Mouse (Mus musculus) liver, embryonic 14.5 days (tissue): ENCODE results near the gene Serpine2. TPM values are rescaled to one million over a fixed set of nuclear protein-coding genes. Genes with fewer than 3 reads are reported as not detected.
A peak's percentile ranks its signal among the peaks of the same experiment; 100 is the strongest.

Experiments used
- ATAC-seq: fragments of 200-750 bp; cut with Nextera tagmentation; 2 replicates; pipeline ENCODE4 v1.8.0; 2017; ENCODE audit warnings: moderate number of reproducible peaks, mild to moderate bottlenecking, moderate library complexity; ENCODE audit not compliant: insufficient read depth
- DNase-seq, 3 experiments: peaks; one replicate each; pipeline ENCODE4 v3.0.0-alpha.2; 2012 to 2013; ENCODE audit warnings: low read depth in 3 of 3, low spot score in 3 of 3
- H3K27ac ChIP-seq: fragments of 300-500 bp; sonication (generic); 2 replicates; pipeline ENCODE4 v1.5.1; 2014; ENCODE audit warnings: moderate library complexity, mild to moderate bottlenecking, control low read depth, inconsistent platforms
- H3K27me3 ChIP-seq: fragments of 300-500 bp; sonication (generic); 2 replicates; pipeline ENCODE4 v1.6.1; 2014; ENCODE audit warnings: mild to moderate bottlenecking, low read length, moderate library complexity; ENCODE audit not compliant: control insufficient read depth, insufficient read depth
- H3K36me3 ChIP-seq: fragments of 300-500 bp; sonication (generic); replicated peaks from 2 replicates; pipeline ENCODE4 v1.6.1; 2014; ENCODE audit warnings: low read depth; ENCODE audit not compliant: control insufficient read depth, insufficient read depth
- H3K4me1 ChIP-seq, 2 experiments: fragments of 200-500 bp in 1 of 2; fragments of 300-500 bp in 1 of 2; sonication (generic) in 1 of 2; replicated peaks; 2 replicates each; pipeline ENCODE4 v1.6.1; 2012 to 2014; ENCODE audit warnings: antibody characterized with exemption in 1 of 2, inconsistent platforms in 1 of 2, low read length in 1 of 2; ENCODE audit not compliant: control insufficient read depth in 2 of 2, insufficient read depth in 2 of 2
- H3K4me2 ChIP-seq: fragments of 300-500 bp; sonication (generic); 2 replicates; pipeline ENCODE4 v1.6.1; 2014; ENCODE audit warnings: low read depth, mild to moderate bottlenecking, control low read depth, moderate library complexity
- H3K4me3 ChIP-seq, 2 experiments: fragments of 200-500 bp in 1 of 2; fragments of 300-500 bp in 1 of 2; sonication (generic) in 1 of 2; 2 replicates each; pipeline ENCODE4 v1.5.1; 2012 to 2014; ENCODE audit warnings: low read depth in 2 of 2, low read length in 2 of 2, mild to moderate bottlenecking in 2 of 2, control low read depth in 1 of 2, inconsistent platforms in 1 of 2, moderate library complexity in 1 of 2; ENCODE audit not compliant: insufficient read depth in 1 of 2
- H3K9ac ChIP-seq: fragments of 300-500 bp; sonication (generic); replicated peaks from 2 replicates; pipeline ENCODE4 v1.6.1; 2014; ENCODE audit warnings: mild to moderate bottlenecking, control low read depth, moderate library complexity
- H3K9me3 ChIP-seq: fragments of 300-500 bp; sonication (generic); 2 replicates; pipeline ENCODE4 v1.6.1; 2016; ENCODE audit warnings: low read length, mixed read lengths; ENCODE audit not compliant: control insufficient read depth
- CTCF ChIP-seq: IDR thresholded peaks from 2 replicates; pipeline ENCODE4 v1.5.1; 2016; ENCODE audit warnings: antibody characterized with exemption, low read depth, control low read depth
- EP300 ChIP-seq: IDR thresholded peaks from 2 replicates; pipeline ENCODE4 v1.6.1; 2016; ENCODE audit warnings: antibody characterized with exemption, low read depth
- WGBS: fragments of 180-500 bp; shearing (Covaris S2); extraction: QIAGEN DNeasy Blood & Tissue Kit; methylation state at CpG from one replicate; pipeline ENCODE4 v1.1.7; 2014; ENCODE audit not compliant: insufficient replicate concordance; 5-methylcytosine and 5-hydroxymethylcytosine counted together
- polyA plus RNA-seq, 2 experiments: library from polyadenylated mRNA; depleted of rRNA in 1 of 2; stranded (reverse) in 1 of 2; unstranded in 1 of 2; fragments of >200 nt; fragmentation: Nextera tagmentation in 1 of 2; extraction: Ambion mirVana in 1 of 2; gene quantifications; 2 replicates each; pipeline versions ENCODE4 v1.2.1 to v1.2.3; 2012 to 2014

Gene Serpine2
- polyA plus RNA-seq, 2 experiments: 2.9 to 5.9 TPM

GRCm38 (mm10) chr1:79874741-79875140 lies 13.8 kb upstream of the Serpine2 start:
- ATAC-seq (no peak), DNase-seq (no peak)
- no peaks in the 10 kb centered on the region for H3K9me3 ChIP-seq
- H3K27ac ChIP-seq: no peak overlapping the region
- no peak overlapping the region for H3K9ac ChIP-seq
- H3K4me1 ChIP-seq: no peaks in the 10 kb centered on the region
- no peaks in the 10 kb centered on the region for H3K36me3 ChIP-seq
- TF ChIP-seq EP300 (no peak), CTCF (no peak)
- H3K4me2 ChIP-seq: no peak overlapping the region
- H3K4me3 ChIP-seq: no peak overlapping the region
- WGBS: 43% methylated on average over 3 of the region's 3 CpGs
- H3K27me3 ChIP-seq: no peaks in the 10 kb centered on the region

GRCm38 (mm10) chr1:79860411-79861039 lies 455 bp downstream of the Serpine2 start:
- H3K36me3 ChIP-seq: no peaks in the 10 kb centered on the region
- H3K4me1 ChIP-seq: peaks cover 0 to 2% of the 10 kb centered on the region in 2 experiments; a peak in 1 of 4 replicates
- ATAC-seq (no peak), DNase-seq (no peak)
- no peak overlapping the region for H3K27ac ChIP-seq
- no peak overlapping the region for H3K9ac ChIP-seq
- no peak overlapping the region for H3K4me2 ChIP-seq
- H3K27me3 ChIP-seq: peaks cover 27% of the 10 kb centered on the region
- no peak overlapping the region for H3K4me3 ChIP-seq
- WGBS: 36% methylated on average over 12 of the region's 12 CpGs
- no peaks in the 10 kb centered on the region for H3K9me3 ChIP-seq
- TF ChIP-seq CTCF (no peak), EP300 (no peak)

DNA sequence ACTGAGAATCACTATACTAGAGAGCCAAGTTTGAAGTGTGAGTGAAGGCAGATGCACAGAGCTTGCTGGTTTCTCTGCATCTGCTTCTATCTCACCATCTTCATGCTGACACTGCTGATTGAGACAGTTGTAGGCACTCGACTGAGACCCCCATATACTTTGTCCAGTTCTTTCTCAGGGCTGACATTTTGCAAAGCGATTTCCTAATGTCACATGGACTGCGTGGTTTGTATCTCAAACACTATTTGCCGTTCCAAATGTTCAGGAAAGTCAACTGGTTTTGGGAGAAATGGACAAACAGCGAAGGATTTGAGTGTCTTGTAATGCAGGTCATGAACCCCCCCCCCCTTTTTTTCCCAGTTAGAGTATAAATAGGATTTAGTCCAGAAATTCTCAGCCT lies 1.0 kb downstream of the Serpine2 start:
- Histone ChIP-seq H3K9me3 (no peaks in the 10 kb centered on the region), H3K4me3 (no peak overlapping the region), H3K4me2 (no peak overlapping the region), H3K4me1 (peaks cover 0 to 2% of the 10 kb centered on the region in 2 experiments; a peak in 1 of 4 replicates), H3K36me3 (no peaks in the 10 kb centered on the region), H3K9ac (no peak overlapping the region), H3K27ac (no peak overlapping the region), H3K27me3 (peaks cover 27% of the 10 kb centered on the region)
- ATAC-seq: no peak
- TF ChIP-seq EP300 (no peak), CTCF (no peak)
- no peak for DNase-seq
- 59% methylated on average over 5 of the region's 5 CpGs for WGBS

DNA sequence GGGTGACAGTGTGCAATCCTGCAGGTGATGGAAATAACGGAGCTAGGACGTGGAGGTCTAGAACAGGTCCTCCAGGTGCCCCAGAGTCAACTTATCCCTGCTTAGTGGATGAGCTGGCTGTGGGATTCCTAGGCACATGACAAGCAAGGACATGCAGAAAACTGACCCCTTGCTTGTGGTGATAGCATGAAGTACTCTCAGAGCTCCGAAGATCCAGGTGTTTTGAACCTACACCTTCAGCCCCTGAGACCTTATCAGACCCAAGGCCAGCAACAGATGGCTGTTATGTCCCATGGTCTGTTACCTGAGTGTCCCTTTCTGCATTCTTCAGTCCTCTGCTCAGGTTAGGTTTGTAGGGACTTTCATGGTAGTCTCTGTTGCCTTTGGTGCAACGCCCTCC lies 2.0 kb downstream of the Serpine2 start:
- H3K36me3 ChIP-seq: no peaks in the 10 kb centered on the region
- H3K4me3 ChIP-seq: peak overlapping the region; percentile 13 to 28; a peak in 3 of 4 replicates
- H3K4me2 ChIP-seq: peak overlapping the region; percentile 55
- DNase-seq: no peak
- no peaks in the 10 kb centered on the region for H3K9me3 ChIP-seq
- H3K4me1 ChIP-seq: peaks cover 0 to 2% of the 10 kb centered on the region in 2 experiments; a peak in 1 of 4 replicates
- no peak overlapping the region for H3K27ac ChIP-seq
- ATAC-seq: no peak
- WGBS: 19% methylated on average over 4 of the region's 4 CpGs
- peaks cover 27% of the 10 kb centered on the region for H3K27me3 ChIP-seq
- TF ChIP-seq CTCF (no peak), EP300 (no peak)
- no peak overlapping the region for H3K9ac ChIP-seq

- DNase-seq (no peak), ATAC-seq (no peak)
- peaks cover 27% of the 10 kb centered on the region for H3K27me3 ChIP-seq
- no peaks in the 10 kb centered on the region for H3K9me3 ChIP-seq
- H3K9ac ChIP-seq: no peak overlapping the region
- WGBS: under 1% methylated on average over 72 of the region's 76 CpGs
- H3K4me3 ChIP-seq: peak overlapping the region; percentile 28 to 47
- TF ChIP-seq CTCF (no peak), EP300 (no peak)
- no peaks in the 10 kb centered on the region for H3K36me3 ChIP-seq
- H3K27ac ChIP-seq: no peak overlapping the region
- peak overlapping the region; percentile 55 for H3K4me2 ChIP-seq
- peaks cover 0 to 2% of the 10 kb centered on the region in 2 experiments; a peak in 1 of 4 replicates for H3K4me1 ChIP-seq
Measured at GRCm38 (mm10) chr1:79858389-79858994, 2.5 kb downstream of the Serpine2 start.
